Mouse (Mus musculus): Measurements from ENCODE around the gene Ccdc107. TPM values are rescaled to one million over a fixed set of nuclear protein-coding genes. Genes with fewer than 3 reads are reported as not detected.

The Ccdc107 gene
- polyA plus RNA-seq (2012; rRNA removed) = 118 and 175 TPM in 2 replicates
- 78.8 and 92.8 TPM in 2 replicates for polyA plus RNA-seq (2014; fragmentation: Nextera tagmentation; extraction: Ambion mirVana)

GRCm38 (mm10) chr4:43492821-43493185 is at the start of gene Ccdc107:
Ccdc107 (plus strand) TSS chr4:43492900.
- peak; percentile 98 for ATAC-seq (ENCODE audit: low FRiP score, low read depth)
- Histone ChIP-seq H3K36me3 (ENCODE audit: control insufficient read depth, insufficient read depth, low read length) (peaks cover 25% of the 10 kb centered on the region), H3K27ac (replicated peaks; ENCODE audit: low read depth, low read length) (peak within 1 kb of the TSS; percentile 87), H3K4me2 (replicated peaks; ENCODE audit: low read depth, low read length, severe bottlenecking) (peak within 1 kb of the TSS; percentile 73), H3K9ac (ENCODE audit: low read depth, low read length, severe bottlenecking) (peak within 1 kb of the TSS; percentile 63), H3K4me1 (ENCODE audit: control insufficient read depth, insufficient read depth, low read length) (peaks cover 14% of the 10 kb centered on the region), H3K4me3 (replicated peaks; ENCODE audit: low read length) (peak within 1 kb of the TSS; percentile 52), H3K9me3 (ENCODE audit: control insufficient read depth, low read length) (no peaks in the 10 kb centered on the region), H3K27me3 (ENCODE audit: control insufficient read depth, insufficient read depth, low read length) (no peaks in the 10 kb centered on the region)
- peak; percentile 97 for DNase-seq (ENCODE audit: low spot score)
- 0% methylated on average over 25 of the region's 25 CpGs for WGBS
- no peak for TF ChIP-seq POLR2A (IDR thresholded peaks at IDR 0.05; ENCODE audit: borderline replicate concordance, extremely low read depth, insufficient read depth, insufficient read length)

GRCm38 (mm10) chr4:43443511-43443910 is 49.2 kb upstream of the Ccdc107 start:
- H3K9ac ChIP-seq (ENCODE audit: low read depth, low read length, severe bottlenecking) = peak overlapping the region; percentile 96
- peak overlapping the region; percentile 91 for H3K27ac ChIP-seq (replicated peaks; ENCODE audit: low read depth, low read length)
- H3K4me1 ChIP-seq (ENCODE audit: control insufficient read depth, insufficient read depth, low read length) = peaks cover 11% of the 10 kb centered on the region
- TF ChIP-seq POLR2A (IDR thresholded peaks at IDR 0.05; ENCODE audit: borderline replicate concordance, extremely low read depth, insufficient read depth, insufficient read length) = no peak
- ATAC-seq (ENCODE audit: low FRiP score, low read depth) (no peak), DNase-seq (ENCODE audit: low spot score) (peak; percentile 41)
- peak overlapping the region; percentile 95 for H3K4me2 ChIP-seq (replicated peaks; ENCODE audit: low read depth, low read length, severe bottlenecking)
- peaks cover 40% of the 10 kb centered on the region for H3K36me3 ChIP-seq (ENCODE audit: control insufficient read depth, insufficient read depth, low read length)
- H3K4me3 ChIP-seq (replicated peaks; ENCODE audit: low read length) = peak overlapping the region; percentile 94
- 1% methylated on average over 20 of the region's 28 CpGs for WGBS
- no peaks in the 10 kb centered on the region for H3K27me3 ChIP-seq (ENCODE audit: control insufficient read depth, insufficient read depth, low read length)
- H3K9me3 ChIP-seq (ENCODE audit: control insufficient read depth, low read length) = no peaks in the 10 kb centered on the region

- TF ChIP-seq POLR2A (IDR thresholded peaks at IDR 0.05; ENCODE audit: borderline replicate concordance, extremely low read depth, insufficient read depth, insufficient read length) = no peak
- no peak overlapping the region for H3K9ac ChIP-seq (ENCODE audit: low read depth, low read length, severe bottlenecking)
- H3K27ac ChIP-seq (replicated peaks; ENCODE audit: low read depth, low read length) = no peak overlapping the region
- H3K4me3 ChIP-seq (replicated peaks; ENCODE audit: low read length) = no peak overlapping the region
- WGBS = 94% methylated on average over 13 of the region's 13 CpGs
- no peaks in the 10 kb centered on the region for H3K9me3 ChIP-seq (ENCODE audit: control insufficient read depth, low read length)
- H3K27me3 ChIP-seq (ENCODE audit: control insufficient read depth, insufficient read depth, low read length) = 0 out of 2 replicates have a peak, but pooled peaks cover 2% of the 10 kb centered on the region
- H3K4me2 ChIP-seq (replicated peaks; ENCODE audit: low read depth, low read length, severe bottlenecking) = no peak overlapping the region
- ATAC-seq (ENCODE audit: low FRiP score, low read depth) (no peak), DNase-seq (ENCODE audit: low spot score) (no peak)
- H3K36me3 ChIP-seq (ENCODE audit: control insufficient read depth, insufficient read depth, low read length) = peaks cover 40% of the 10 kb centered on the region
- H3K4me1 ChIP-seq (ENCODE audit: control insufficient read depth, insufficient read depth, low read length) = peaks cover 11% of the 10 kb centered on the region
These were observed 45.4 kb upstream of the Ccdc107 start for GRCm38 (mm10) chr4:43447251-43447650.

- Histone ChIP-seq H3K27me3 (ENCODE audit: control insufficient read depth, insufficient read depth, low read length) (peaks cover 15% of the 10 kb centered on the region; the same call in 1 of the 2 replicates), H3K4me3 (replicated peaks; ENCODE audit: low read length) (no peak overlapping the region), H3K27ac (replicated peaks; ENCODE audit: low read depth, low read length) (no peak overlapping the region), H3K4me2 (replicated peaks; ENCODE audit: low read depth, low read length, severe bottlenecking) (no peak overlapping the region), H3K9ac (ENCODE audit: low read depth, low read length, severe bottlenecking) (no peak overlapping the region), H3K9me3 (ENCODE audit: control insufficient read depth, low read length) (no peaks in the 10 kb centered on the region), H3K36me3 (ENCODE audit: control insufficient read depth, insufficient read depth, low read length) (peaks cover 40% of the 10 kb centered on the region), H3K4me1 (ENCODE audit: control insufficient read depth, insufficient read depth, low read length) (peaks cover 18% of the 10 kb centered on the region)
- no peak for TF ChIP-seq POLR2A (IDR thresholded peaks at IDR 0.05; ENCODE audit: borderline replicate concordance, extremely low read depth, insufficient read depth, insufficient read length)
- WGBS = 95% methylated on average over 3 of the region's 3 CpGs
- no peak for DNase-seq (ENCODE audit: low spot score)
- no peak for ATAC-seq (ENCODE audit: low FRiP score, low read depth)
These were observed 44.1 kb upstream of the Ccdc107 start for GRCm38 (mm10) chr4:43448554-43448953.

- no peak overlapping the region for H3K27ac ChIP-seq (replicated peaks; ENCODE audit: low read depth, low read length)
- no peak for DNase-seq (ENCODE audit: low spot score)
- 54% methylated on average over 11 of the region's 11 CpGs for WGBS
- H3K9me3 ChIP-seq (ENCODE audit: control insufficient read depth, low read length) = no peaks in the 10 kb centered on the region
- H3K4me2 ChIP-seq (replicated peaks; ENCODE audit: low read depth, low read length, severe bottlenecking) = no peak overlapping the region
- no peak overlapping the region for H3K9ac ChIP-seq (ENCODE audit: low read depth, low read length, severe bottlenecking)
- peaks cover 17% of the 10 kb centered on the region for H3K4me1 ChIP-seq (ENCODE audit: control insufficient read depth, insufficient read depth, low read length)
- H3K36me3 ChIP-seq (ENCODE audit: control insufficient read depth, insufficient read depth, low read length) = peaks cover 13% of the 10 kb centered on the region
- no peak for TF ChIP-seq POLR2A (IDR thresholded peaks at IDR 0.05; ENCODE audit: borderline replicate concordance, extremely low read depth, insufficient read depth, insufficient read length)
- H3K4me3 ChIP-seq (replicated peaks; ENCODE audit: low read length) = no peak overlapping the region
- no peak for ATAC-seq (ENCODE audit: low FRiP score, low read depth)
- H3K27me3 ChIP-seq (ENCODE audit: control insufficient read depth, insufficient read depth, low read length) = peaks cover 30% of the 10 kb centered on the region
These were observed 40.4 kb upstream of the Ccdc107 start for GRCm38 (mm10) chr4:43452315-43452714.
